Mouse (Mus musculus): ENCODE data around the gene Cacnb4.
A peak's percentile ranks its signal among the peaks of the same experiment; 100 is the strongest.

The Cacnb4 gene

GRCm38 (mm10) chr2:52604651-52605020 is 72.0 kb downstream of the Cacnb4 start:
- no peak for DNase-seq (ENCODE audit: low read depth, low spot score)

- DNase-seq (ENCODE audit: low read depth, low spot score): no peak
Measured at GRCm38 (mm10) chr2:52603935-52604650, 72.5 kb downstream of the Cacnb4 start.

GRCm38 (mm10) chr2:52603421-52603820 is 73.2 kb downstream of the Cacnb4 start:
- DNase-seq (ENCODE audit: low read depth, low spot score): no peak

GRCm38 (mm10) chr2:52602921-52603320 is 73.7 kb downstream of the Cacnb4 start:
- DNase-seq (ENCODE audit: low read depth, low spot score): no peak

- DNase-seq (ENCODE audit: low read depth, low spot score): no peak
Measured at GRCm38 (mm10) chr2:52602228-52602627, 74.4 kb downstream of the Cacnb4 start.

- no peak for DNase-seq (ENCODE audit: low read depth, low spot score)
Measured at GRCm38 (mm10) chr2:52597511-52597910, 79.1 kb downstream of the Cacnb4 start.

- DNase-seq (ENCODE audit: low read depth, low spot score): no peak
Measured at GRCm38 (mm10) chr2:52593814-52594213, 82.8 kb downstream of the Cacnb4 start.

GRCm38 (mm10) chr2:52593260-52593659 is 83.4 kb downstream of the Cacnb4 start:
- no peak for DNase-seq (ENCODE audit: low read depth, low spot score)

- peak; percentile 81 for DNase-seq (ENCODE audit: low read depth, low spot score)
Measured at GRCm38 (mm10) chr2:52590970-52591347, 85.7 kb downstream of the Cacnb4 start.

GRCm38 (mm10) chr2:52590340-52590969 is 86.2 kb downstream of the Cacnb4 start:
- no peak for DNase-seq (ENCODE audit: low read depth, low spot score)

- DNase-seq (ENCODE audit: low read depth, low spot score): no peak
Measured at GRCm38 (mm10) chr2:52589514-52589913, 87.1 kb downstream of the Cacnb4 start.

GRCm38 (mm10) chr2:52585384-52585783 is 91.2 kb downstream of the Cacnb4 start:
- no peak for DNase-seq (ENCODE audit: low read depth, low spot score)

- no peak for DNase-seq (ENCODE audit: low read depth, low spot score)
Measured at GRCm38 (mm10) chr2:52581132-52581781, 95.4 kb downstream of the Cacnb4 start.

GRCm38 (mm10) chr2:52580697-52581096 is 95.9 kb downstream of the Cacnb4 start:
- no peak for DNase-seq (ENCODE audit: low read depth, low spot score)

- no peak for DNase-seq (ENCODE audit: low read depth, low spot score)
Measured at GRCm38 (mm10) chr2:52578846-52579245, 97.8 kb downstream of the Cacnb4 start.

GRCm38 (mm10) chr2:52577700-52578099 is 98.9 kb downstream of the Cacnb4 start:
- no peak for DNase-seq (ENCODE audit: low read depth, low spot score)

- DNase-seq (ENCODE audit: low read depth, low spot score): no peak
Measured at GRCm38 (mm10) chr2:52576546-52576945, 100.1 kb downstream of the Cacnb4 start.

- no peak for DNase-seq (ENCODE audit: low read depth, low spot score)
Measured at GRCm38 (mm10) chr2:52575637-52576175, 100.9 kb downstream of the Cacnb4 start.

- no peak for DNase-seq (ENCODE audit: low read depth, low spot score)
Measured at GRCm38 (mm10) chr2:52574929-52575328, 101.7 kb downstream of the Cacnb4 start.

- DNase-seq (ENCODE audit: low read depth, low spot score): no peak
Measured at GRCm38 (mm10) chr2:52572221-52572620, 104.4 kb downstream of the Cacnb4 start.

- DNase-seq (ENCODE audit: low read depth, low spot score): no peak
Measured at GRCm38 (mm10) chr2:52571339-52571968, 105.2 kb downstream of the Cacnb4 start.

- no peak for DNase-seq (ENCODE audit: low read depth, low spot score)
Measured at GRCm38 (mm10) chr2:52570781-52571180, 105.8 kb downstream of the Cacnb4 start.
